Mouse (Mus musculus) heart, adult 2 months (tissue): ENCODE data around the gene Gm10722.
"Not testable (repeated sequence)": the region's sequence is repeated elsewhere in the genome, so short reads cannot be mapped to it uniquely, and the experiment has no call there.

ENCODE experiments used
- CTCF ChIP-seq: fragments of 200-600 bp; IDR thresholded peaks from 2 replicates; pipeline ENCODE4 v1.8.1; 2022; ENCODE audit warnings: antibody characterized with exemption, mild to moderate bottlenecking, moderate library complexity
- EP300 ChIP-seq: fragments of 200-500 bp; IDR thresholded peaks from 2 replicates; pipeline ENCODE4 v1.6.1; 2011; ENCODE audit warnings: low read depth, low read length, control low read depth; ENCODE audit not compliant: insufficient read depth
- POLR2A ChIP-seq: fragments of 200-500 bp; IDR thresholded peaks from 2 replicates; pipeline ENCODE4 v1.6.1; 2011; ENCODE audit warnings: mild to moderate bottlenecking, low read depth, low read length, control low read depth; ENCODE audit not compliant: insufficient read depth

DNA sequence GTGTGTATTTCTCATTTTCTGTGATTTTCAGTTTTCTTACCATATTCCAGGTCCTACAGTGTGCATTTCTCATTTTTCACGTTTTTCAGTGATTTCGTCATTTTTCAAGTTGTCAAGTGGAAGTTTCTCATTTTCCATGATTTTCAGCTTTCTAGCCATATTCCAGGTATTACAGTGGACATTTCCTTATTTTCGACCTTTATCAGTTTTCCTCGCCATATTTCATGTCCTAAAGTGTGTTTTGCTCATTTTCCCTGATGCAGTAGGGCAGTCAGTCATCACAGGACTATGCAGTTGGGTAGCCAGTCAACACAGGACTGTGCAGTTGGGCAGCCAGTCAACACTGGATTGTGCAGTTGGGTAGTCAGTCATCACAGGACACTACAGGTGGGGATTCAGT lies 37.4 kb downstream of the Gm10722 start:
- not testable (repeated sequence) for TF ChIP-seq EP300, POLR2A, CTCF
